Mouse (Mus musculus): Measurements from ENCODE around the gene Met. TPM values are rescaled to one million over a fixed set of nuclear protein-coding genes. Genes with fewer than 3 reads are reported as not detected.
A peak's percentile ranks its signal among the peaks of the same experiment; 100 is the strongest.

The Met gene
- total and polyA plus RNA-seq, 3 experiments: 0.84 to 11.5 (median 7.8) TPM

GRCm38 (mm10) chr6:17548786-17549185, 85.2 kb downstream of the Met start:
- DNase-seq: no peak

- DNase-seq: no peak
Observed at GRCm38 (mm10) chr6:17549645-17550044, 86.0 kb downstream of the Met start.

- DNase-seq: no peak
Observed at GRCm38 (mm10) chr6:17554263-17554662, 90.7 kb downstream of the Met start.

GRCm38 (mm10) chr6:17554757-17555156, 91.2 kb downstream of the Met start:
- no peak for DNase-seq

GRCm38 (mm10) chr6:17555719-17556118, 92.1 kb downstream of the Met start:
- DNase-seq: no peak

- DNase-seq: no peak
Observed at GRCm38 (mm10) chr6:17559657-17560056, 96.1 kb downstream of the Met start.

- DNase-seq: no peak
Observed at GRCm38 (mm10) chr6:17561347-17561746, 97.7 kb downstream of the Met start.

GRCm38 (mm10) chr6:17561886-17562285, 98.3 kb downstream of the Met start:
- DNase-seq: no peak

- DNase-seq: no peak
Observed at GRCm38 (mm10) chr6:17562472-17563088, 99.0 kb downstream of the Met start.

- DNase-seq: no peak
Observed at GRCm38 (mm10) chr6:17568702-17569352, 105.2 kb downstream of the Met start.

GRCm38 (mm10) chr6:17573227-17573626, 109.6 kb downstream of the Met start:
- no peak for DNase-seq

GRCm38 (mm10) chr6:17573732-17574131, 110.1 kb downstream of the Met start:
- DNase-seq: no peak

- DNase-seq: no peak
Observed at GRCm38 (mm10) chr6:17578092-17578760, 114.6 kb downstream of the Met start.

- no peak for DNase-seq
Observed at GRCm38 (mm10) chr6:17580349-17580748, 116.7 kb downstream of the Met start.

- peak; percentile 83 for DNase-seq
Observed at GRCm38 (mm10) chr6:17583982-17584381, 120.4 kb downstream of the Met start.

GRCm38 (mm10) chr6:17589049-17589952, 125.7 kb downstream of the Met start:
- DNase-seq: peak; percentile 75

GRCm38 (mm10) chr6:17589953-17590627, 126.5 kb downstream of the Met start:
- no peak for DNase-seq

- no peak for DNase-seq
Observed at GRCm38 (mm10) chr6:17593971-17594370, 130.4 kb downstream of the Met start.

GRCm38 (mm10) chr6:17595712-17596462, 132.3 kb downstream of the Met start:
- DNase-seq: no peak

GRCm38 (mm10) chr6:17599373-17599772, 135.8 kb downstream of the Met start:
- no peak for DNase-seq

GRCm38 (mm10) chr6:17601526-17601925, 137.9 kb downstream of the Met start:
- no peak for DNase-seq

Measured in adrenal gland, adult 2 months (tissue).